Mouse (Mus musculus): ENCODE measurements around the gene Nudt16.

- no peak for TF ChIP-seq CTCF (IDR thresholded peaks at IDR 0.05; ENCODE audit: low read depth, low read length)
- no peak for TF ChIP-seq POLR2A (IDR thresholded peaks at IDR 0.05; ENCODE audit: extremely low read depth, insufficient read depth, low read length)
Observed at GRCm38 (mm10) chr9:105144992-105145391, 13.4 kb upstream of the Nudt16 start, which contains the start of gene 1700080E11Rik.

Data from liver, adult 2 months (tissue).